Mouse (Mus musculus): ENCODE measurements at regions not wholly inside any gene's neighbourhood (a gene's known extent, or its start where the extent isn't known, plus 50 kb on each side); places are given as distances from the start of the nearest gene placed in this dataset.
A peak's percentile ranks its signal among the peaks of the same experiment; 100 is the strongest.

DNA sequence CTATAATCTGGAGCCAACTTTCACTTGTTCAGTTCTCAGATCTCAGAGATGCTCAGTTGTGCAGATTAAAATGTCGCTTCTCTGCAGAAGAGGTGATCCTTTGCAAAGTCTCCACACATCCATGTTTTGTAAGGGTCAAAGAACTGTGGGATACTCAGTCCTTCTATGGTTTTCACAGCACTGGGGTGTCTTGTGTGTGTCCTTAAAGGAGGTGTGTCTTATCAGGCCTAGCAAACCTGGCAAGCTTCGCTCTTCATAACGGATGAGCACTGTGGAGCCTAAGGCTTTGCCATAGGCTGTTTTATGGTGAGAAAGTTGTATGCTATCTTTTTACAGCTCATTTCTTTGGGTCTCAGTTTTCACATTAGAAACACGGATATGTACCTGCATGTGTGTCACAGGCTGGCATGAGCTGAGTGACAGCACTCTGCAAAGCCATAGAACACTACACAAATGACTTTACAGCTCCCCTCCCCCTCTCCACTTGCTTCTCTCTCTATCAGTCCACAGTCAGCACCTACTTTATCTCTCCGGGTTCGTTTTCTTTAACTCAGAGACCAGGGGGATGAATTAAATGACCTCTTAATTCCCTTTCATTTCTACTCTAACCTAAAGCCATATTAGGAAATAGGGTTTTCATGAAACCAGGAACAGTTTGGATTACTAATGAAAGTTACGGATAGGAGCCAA, 49.8 kb upstream of the Picalm start:
- Histone ChIP-seq H3K4me1 (peaks cover 35% of the 10 kb centered on the region), H3K9me3 (no peaks in the 10 kb centered on the region), H3K4me2 (peak overlapping the region; percentile 47), H3K36me3 (no peaks in the 10 kb centered on the region), H3K27ac (replicated peaks) (no peak overlapping the region), H3K9ac (no peak overlapping the region), H3K4me3 (0 out of 2 replicates have a peak overlapping the region, but pooled peaks have one; percentile 3), H3K27me3 (replicated peaks) (no peaks in the 10 kb centered on the region)
- 38% methylated on average over 7 of the region's 7 CpGs for WGBS
- no peak for ATAC-seq (ENCODE audit: extremely low read depth, insufficient number of reproducible peaks, low FRiP score, low TSS enrichment)
